Mouse (Mus musculus) retina, embryonic 14.5 days (tissue): ENCODE results near the gene Gprc5b.

ENCODE experiments used
- DNase-seq: peaks from one replicate; pipeline ENCODE4 v3.0.0-alpha.2; 2015; ENCODE audit warnings: low spot score

The Gprc5b gene

GRCm38 (mm10) chr7:118990282-118990681, 4.7 kb downstream of the Gprc5b start:
- no peak for DNase-seq

DNA sequence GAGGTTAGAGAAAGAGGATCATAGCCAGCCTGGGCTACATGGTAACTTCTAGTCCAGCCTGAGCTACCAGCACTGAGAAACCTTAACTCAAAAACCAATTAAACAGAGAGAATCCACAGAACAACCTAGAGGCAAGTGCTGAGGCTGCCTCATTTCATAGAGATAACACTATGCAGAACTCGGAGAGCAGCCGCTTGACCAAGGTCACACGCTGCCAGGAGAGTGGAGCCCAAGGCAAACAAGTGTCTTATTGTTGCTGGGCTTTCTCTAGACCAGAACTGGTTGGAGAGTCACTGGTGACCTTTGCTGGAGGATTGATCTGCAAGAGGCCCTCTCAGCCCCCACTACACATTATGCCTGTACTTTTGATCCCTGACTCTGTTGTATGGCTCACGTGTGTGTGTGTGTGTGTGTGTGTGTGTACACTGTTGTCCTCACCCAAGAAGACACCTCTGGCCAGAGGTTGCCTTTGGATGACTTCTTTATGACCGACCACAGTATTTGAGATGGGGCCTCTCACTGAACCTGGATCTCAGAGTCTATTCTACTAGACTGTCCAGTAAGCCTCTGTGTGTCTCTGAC, 5.6 kb downstream of the Gprc5b start:
- no peak for DNase-seq

- no peak for DNase-seq
Observed at GRCm38 (mm10) chr7:118986369-118986768, 8.6 kb downstream of the Gprc5b start.

DNA sequence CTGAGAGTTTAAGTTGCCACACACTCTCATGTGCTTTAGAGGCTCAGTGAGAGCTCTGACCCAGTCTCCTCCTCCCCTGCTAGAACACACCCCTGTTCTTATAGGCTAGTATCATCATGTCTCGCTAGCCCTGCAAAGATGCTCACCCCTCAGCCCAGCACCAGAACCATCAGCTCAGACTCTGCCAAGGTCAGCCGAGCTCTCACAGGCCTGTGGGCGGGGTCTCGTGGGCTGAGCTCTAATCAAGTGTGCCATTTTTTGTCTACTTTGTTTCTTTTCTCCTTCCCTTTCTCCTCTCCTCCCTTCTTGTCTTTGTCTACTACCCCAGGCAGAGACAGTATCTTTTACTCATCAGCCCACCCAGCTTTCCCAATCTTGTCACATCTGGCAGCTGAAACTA, 9.2 kb downstream of the Gprc5b start:
- no peak for DNase-seq

DNA sequence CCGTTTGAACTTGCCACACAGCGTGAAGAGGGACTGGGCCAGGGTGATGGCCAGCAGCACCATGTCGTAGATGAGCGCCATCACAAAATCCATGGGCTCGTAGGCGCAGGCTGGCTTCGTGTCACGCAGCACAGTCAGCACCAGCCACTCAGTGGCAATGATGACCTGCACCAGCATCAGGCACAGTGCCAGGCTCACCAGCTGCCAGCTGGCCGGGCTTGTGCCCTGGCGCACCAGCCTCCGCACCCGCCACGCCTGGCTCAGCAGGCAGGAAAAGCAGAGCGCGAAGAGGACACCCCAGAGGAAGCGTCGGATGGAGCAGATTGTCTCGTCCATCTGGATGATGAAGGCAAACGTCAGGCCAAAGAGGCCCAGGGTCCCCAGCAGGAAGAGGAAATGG, 11.1 kb downstream of the Gprc5b start:
- no peak for DNase-seq

DNA sequence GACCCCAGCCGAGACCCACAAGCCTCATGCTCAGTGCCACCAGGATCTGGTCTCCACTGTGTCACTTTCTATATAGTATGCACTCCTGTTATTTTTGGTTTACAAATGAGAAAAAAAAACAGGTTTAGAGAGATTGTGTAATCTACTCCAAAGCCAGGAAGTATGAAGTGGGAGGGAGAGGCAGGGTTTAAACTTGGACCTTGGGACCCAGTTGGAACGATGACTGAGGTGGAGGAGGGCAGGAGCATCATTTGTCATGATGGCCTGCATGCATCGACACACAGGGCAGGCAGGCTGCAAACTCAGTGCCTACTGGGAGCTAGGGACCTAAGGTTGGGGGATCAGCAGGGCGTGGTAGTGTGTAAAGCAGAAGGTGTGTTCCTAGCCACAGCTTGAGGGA, 12.4 kb downstream of the Gprc5b start:
- DNase-seq, result no peak

GRCm38 (mm10) chr7:118981831-118982230, 13.2 kb downstream of the Gprc5b start:
- no peak for DNase-seq

- no peak for DNase-seq
Observed at GRCm38 (mm10) chr7:118981346-118981745, 13.7 kb downstream of the Gprc5b start.

DNA sequence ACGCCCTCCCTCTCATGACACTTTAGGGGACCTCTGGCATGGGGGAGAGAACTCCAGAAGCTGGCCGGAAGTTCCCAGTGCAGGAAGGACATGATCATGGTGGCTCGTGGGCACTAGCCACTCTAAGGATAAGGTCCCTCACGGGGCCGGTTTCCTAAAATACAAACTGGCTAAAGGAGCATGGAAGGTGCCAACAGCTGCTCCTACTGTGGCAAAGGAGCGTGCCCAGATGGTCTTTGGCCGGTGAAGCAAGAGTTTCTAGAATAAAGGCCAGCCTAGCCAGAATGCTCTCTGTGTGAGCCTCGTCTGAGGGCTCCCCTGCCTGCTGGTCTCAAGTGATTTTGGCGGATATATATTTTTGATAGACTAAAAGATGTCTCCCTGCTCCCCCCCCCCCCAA, 15.3 kb downstream of the Gprc5b start:
- DNase-seq, result no peak

- DNase-seq, result no peak
Observed at GRCm38 (mm10) chr7:118979121-118979520, 15.9 kb downstream of the Gprc5b start.

GRCm38 (mm10) chr7:118977167-118977543, 17.9 kb downstream of the Gprc5b start:
- no peak for DNase-seq

- peak; percentile 61 for DNase-seq
Observed at GRCm38 (mm10) chr7:118976414-118977166, 18.4 kb downstream of the Gprc5b start.

DNA sequence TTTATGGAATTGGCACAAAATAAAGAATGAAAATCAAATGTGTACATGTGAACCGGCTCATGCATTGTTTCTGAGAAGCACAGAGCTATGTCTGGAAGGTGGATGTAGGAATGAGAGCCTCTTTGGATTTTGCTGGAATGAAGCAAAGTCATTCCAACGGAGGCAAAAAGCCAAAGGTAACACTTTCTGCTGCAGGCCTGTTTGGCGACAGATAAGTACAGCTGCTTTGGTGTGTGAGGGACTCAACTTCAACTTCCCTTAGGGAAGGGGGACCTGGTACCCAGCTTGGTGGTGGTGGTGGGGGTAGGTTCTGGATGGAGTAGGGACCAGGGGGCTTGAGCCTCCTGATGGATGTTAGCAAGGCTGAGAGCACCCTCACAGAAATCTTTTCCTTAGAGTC, 19.2 kb downstream of the Gprc5b start:
- DNase-seq, result no peak

DNA sequence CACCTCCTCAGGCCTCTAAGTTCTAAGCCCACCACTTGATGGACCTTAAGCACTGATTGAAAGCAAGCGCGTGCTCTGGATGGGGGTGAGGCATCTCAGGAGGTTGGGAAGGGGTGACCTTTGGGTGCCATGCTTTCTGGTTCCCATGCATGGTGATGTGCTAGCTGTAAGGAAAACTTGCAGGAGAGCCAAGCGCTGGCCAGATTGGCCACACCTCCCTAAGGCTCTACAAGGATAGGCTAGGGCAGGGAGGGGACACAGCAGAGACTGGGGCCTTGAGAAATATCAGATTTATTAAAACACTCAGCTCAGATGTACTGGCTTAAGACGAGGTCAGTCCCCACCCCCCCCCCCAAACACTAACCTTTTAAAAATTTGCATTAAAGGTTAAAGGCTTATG, 21.6 kb downstream of the Gprc5b start:
- no peak for DNase-seq

GRCm38 (mm10) chr7:118972306-118972705, 22.7 kb downstream of the Gprc5b start:
- peak; percentile 63 for DNase-seq

GRCm38 (mm10) chr7:118971499-118971898, 23.5 kb downstream of the Gprc5b start:
- DNase-seq, result no peak

GRCm38 (mm10) chr7:118968870-118969269, 26.1 kb downstream of the Gprc5b start:
- no peak for DNase-seq

- no peak for DNase-seq
Observed at GRCm38 (mm10) chr7:118965198-118965597, 29.8 kb downstream of the Gprc5b start.

GRCm38 (mm10) chr7:118964777-118965176, 30.2 kb downstream of the Gprc5b start:
- peak; percentile 11 for DNase-seq

GRCm38 (mm10) chr7:118959209-118959608, 35.8 kb downstream of the Gprc5b start:
- DNase-seq, result no peak

GRCm38 (mm10) chr7:118956616-118957246, 38.3 kb downstream of the Gprc5b start:
- no peak for DNase-seq

- DNase-seq, result no peak
Observed at GRCm38 (mm10) chr7:118954968-118955367, 40.0 kb downstream of the Gprc5b start.

GRCm38 (mm10) chr7:118953626-118954282, 41.3 kb downstream of the Gprc5b start:
- DNase-seq, result no peak
